Mouse (Mus musculus) erythroblast, adult 5-6 weeks (primary cell): ENCODE data around the gene Socs3. TPM values are rescaled to one million over a fixed set of nuclear protein-coding genes. Genes with fewer than 3 reads are reported as not detected.

Experiments
- ATAC-seq: replicated peaks from 2 replicates; pipeline ENCODE4 v1.8.0; 2016; ENCODE audit warnings: moderate number of reproducible peaks, mild to moderate bottlenecking, moderate TSS enrichment, inconsistent platforms; ENCODE audit not compliant: poor library complexity, low FRiP score, severe bottlenecking
- total RNA-seq, 2 experiments: library from RNA; stranded (forward) in 1 of 2; stranded (reverse) in 1 of 2; fragments of 150-400 nt in 1 of 2; fragments of 200-764, 138-1000 nt in 1 of 2; gene quantifications; 2 replicates each; pipeline versions ENCODE4 v1.2.3 to v1.2.4; 2015 to 2017; ENCODE audit warnings: low replicate concordance in 2 of 2

Gene Socs3
- total RNA-seq, 2 experiments from 2014 or later = 0.19 to 1.3 TPM

DNA sequence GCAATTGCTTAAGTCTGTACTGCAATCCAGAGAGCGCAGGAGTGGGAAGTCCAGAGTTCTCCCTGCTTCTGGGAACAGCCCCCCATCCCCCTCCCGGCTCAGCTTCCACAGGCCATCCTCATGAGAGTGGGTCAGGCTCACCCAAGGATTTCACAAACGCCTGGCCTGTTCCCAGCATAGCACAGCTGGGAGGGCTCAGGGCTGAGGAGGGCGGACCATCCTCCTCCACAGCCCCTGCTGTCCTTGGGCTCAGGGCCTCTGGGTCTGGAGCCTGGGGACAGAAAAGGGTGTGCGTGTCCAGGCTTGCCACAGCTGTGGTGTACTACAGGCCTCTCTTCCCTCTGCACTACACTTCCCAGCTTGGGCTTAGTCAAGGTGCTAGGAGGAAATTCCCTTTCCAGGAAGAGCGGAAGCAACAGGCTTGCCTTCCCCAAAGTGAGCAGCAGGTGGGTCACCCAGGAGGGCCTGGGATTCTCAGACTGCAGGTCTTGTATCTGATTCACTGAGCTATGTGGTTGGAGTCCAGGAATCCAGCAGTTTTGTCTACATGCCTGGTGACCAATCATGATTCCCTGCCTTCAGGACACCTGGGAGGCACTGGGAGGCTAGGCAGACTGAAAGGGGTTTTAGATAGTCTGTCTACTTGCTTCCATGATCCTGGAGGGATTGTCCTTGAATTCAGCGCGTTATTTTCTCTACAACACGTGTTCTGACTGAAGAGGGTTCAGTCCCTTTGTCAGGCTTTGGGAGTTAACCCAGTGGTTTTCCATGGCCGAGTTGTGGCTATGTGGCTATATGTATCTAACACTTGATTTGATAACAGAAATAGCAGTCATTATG is 7.4 kb downstream of the Socs3 start:
- no peak for ATAC-seq

DNA sequence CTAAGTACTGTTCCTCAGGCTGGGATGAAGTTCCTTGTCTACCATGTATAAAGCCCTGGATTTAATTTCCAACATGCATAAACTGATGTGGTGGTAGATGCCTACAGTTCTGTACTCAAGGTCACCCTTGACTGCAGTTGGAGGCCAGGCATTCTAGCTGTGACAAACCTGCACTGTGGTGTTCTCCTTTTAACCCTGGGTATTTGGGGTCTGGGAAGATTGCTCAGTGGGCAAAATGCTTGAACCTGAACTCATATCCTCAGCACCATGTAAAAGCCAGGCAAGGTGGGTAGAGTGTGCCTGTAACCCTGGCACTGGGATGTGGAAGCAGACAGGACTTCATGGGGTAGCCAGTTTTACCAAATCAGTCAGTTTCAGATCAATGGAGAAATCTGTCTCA is 9.2 kb downstream of the Socs3 start:
- no peak for ATAC-seq

DNA sequence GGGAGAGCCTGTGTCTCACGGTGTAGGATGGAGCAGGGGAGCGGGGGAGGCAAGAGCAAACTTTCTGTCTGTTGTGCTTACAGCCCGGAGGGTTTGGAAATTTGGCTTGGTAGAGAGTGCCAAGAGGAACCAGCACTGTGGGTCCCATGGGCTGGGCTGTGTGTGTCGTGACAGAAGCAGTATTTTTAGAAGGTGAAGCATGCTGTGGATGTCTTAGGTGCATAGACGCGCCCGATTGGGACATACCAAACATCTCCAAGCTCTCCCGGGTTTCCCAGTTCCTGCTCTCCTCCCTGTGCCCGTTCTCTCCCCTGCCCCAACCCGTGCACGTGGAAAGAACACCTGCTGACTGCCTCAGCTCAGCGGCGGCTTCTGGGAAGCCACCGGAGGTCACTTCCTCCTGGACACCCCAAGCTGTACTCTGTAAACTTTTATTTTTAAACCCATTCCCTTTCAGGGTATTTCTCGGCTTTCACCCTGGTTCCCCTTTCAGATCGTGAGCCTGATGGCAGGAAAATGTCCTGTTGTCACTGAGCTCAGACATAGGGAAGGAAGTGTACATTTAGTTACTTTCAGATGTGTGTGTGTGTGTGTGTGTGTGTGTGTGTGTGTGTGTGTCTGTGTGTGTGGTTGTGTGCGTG is 10.0 kb downstream of the Socs3 start:
- ATAC-seq = no peak

DNA sequence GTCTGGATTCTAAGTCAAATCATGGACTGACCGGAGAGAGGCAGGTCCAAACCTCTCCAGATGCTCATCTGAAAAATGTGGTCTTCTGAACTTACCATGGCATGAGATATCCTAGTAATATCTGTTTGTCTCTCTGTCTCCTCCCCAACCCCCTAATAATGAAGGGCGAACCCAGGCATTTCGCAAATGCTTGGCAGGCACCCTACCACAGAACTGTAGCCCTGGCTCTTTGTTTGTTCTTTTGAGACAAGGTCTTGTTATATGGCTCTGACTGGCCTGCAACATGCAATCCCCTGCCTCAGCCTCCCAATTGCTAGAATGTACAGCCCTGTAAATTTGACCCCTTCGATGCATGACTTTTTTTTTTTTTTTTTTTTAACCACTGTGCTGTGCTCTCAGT is 10.7 kb downstream of the Socs3 start:
- ATAC-seq = no peak

DNA sequence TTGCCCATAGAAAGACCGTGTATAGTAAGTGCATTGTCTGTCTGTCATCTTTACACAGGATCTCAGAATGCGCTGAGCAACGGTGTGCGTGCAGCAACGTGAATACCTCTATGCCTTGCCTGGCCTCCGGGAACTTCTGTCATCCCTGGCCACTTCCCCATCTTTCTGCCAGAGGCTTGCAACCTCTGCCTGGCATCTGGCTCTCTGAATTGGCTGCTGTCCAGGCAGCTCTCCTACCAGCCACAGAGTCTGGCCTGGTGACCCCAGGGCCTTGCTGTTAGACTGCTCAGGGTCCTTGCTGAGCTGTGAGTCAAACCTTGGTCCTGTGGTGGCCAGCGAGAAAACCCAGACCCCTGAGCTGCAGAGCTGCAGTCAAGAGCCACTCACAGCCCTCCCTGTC is 11.7 kb downstream of the Socs3 start:
- ATAC-seq = no peak

DNA sequence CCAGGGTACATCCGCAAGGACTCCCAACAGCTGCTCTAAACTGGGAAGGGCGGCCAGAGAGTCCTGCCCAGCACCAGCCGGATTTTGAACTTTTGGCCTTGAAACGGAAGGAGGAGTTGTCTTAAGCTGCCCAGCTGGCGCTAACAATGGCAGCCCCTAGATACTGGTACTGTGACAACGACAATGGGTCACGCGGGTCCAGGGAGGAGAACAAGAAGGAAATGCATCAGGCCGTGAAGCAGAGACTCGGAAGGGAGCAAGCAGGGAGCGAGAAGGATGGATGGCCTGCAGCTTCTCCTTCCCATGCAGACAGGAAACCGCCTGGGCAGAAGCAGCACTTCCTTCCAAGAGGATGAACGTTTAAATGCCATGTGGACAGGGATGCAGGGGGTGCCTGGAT is 14.2 kb downstream of the Socs3 start:
- no peak for ATAC-seq

DNA sequence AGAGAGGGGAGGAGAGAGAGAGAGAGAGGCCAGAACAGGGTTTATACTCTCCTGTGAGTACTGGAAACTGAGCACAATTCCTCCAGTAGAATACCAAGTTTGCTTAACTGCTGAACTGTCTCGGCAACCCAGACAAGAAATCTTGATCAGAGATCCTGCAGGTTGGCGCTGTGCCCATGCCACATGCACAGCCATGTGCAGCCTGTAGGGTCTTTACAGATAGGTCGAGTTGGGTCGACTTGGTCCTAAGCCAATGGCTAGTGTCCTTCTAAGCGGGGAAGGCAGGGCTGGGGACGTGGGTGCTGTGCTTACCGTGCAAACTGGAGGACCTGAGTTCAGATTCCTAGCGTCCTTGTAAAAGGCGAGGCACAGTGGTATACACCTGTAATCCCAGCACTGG is 15.0 kb downstream of the Socs3 start:
- no peak for ATAC-seq

DNA sequence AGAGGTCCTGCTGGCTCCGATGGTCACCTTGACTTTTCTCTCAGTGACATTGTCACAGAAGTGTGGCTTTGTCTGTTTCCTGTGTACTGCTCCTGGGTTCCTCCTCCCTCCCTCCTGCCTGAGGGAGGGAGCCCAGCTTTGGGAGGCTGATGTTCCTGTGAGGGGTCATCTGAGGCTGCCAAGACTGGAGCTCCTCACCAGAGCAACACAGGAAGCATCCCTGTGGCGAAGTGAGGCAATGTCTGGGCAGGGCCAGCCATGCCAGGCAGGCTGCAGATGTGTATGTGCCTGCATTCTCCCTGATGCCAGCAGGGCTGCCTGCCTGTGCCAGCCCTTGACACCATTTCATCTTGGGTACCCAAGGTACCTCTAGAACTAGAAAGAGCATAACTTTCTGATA is 15.8 kb downstream of the Socs3 start:
- ATAC-seq = no peak

DNA sequence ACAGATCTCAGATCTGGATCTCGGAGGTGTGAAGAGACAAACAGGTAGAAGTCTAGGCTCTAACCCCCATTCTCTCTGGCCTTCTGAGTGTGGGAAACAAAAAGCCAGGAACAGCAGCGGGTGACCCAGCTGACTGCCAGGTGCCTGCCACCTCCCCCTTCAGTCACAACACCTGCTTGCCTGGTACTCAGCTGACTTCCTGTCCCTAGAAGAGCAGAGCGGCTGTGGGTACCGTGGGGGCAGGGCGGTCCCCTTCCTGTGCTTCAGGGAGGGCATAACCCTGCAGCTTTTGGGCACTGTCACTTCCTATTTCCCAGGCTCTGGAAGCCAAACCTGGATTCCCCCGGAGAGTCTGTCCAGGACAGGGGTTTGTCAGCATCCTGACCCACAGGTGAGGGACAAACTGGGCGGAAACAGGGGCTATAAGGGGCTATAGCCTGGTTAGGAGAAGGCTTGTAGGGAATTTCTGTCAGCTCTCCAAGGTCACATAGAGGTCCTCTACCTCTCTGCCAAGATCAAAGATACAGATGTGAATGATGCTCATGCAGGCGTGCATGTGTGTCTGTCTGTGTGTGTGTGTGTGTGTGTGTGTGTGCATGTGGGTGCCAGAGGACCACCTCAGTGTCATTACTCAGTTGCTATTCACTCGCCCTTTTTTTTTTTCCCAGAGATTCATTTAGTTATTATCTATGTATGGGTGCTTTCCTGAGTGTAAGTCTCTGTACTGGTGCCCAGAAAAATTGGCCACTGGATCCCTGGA is 17.5 kb downstream of the Socs3 start:
- no peak for ATAC-seq

DNA sequence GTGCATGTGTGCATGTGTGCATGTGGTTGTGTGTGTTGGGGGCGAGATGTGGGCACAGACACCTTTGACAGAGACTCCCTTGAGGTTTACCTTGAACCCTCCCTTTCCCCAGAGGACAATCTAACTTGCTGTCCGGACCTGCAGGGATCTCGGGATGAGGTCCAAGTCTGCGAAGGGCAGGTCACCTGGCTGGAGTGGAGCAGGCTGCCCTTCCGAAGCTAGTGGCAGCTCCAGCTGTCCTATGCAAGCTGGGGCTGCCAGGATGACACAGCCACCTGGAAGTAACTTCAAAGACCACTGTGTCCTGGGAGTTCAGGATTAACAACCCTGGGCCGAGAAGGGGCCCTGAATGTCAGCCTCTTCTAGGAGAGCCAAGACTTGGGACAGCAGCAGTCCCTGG is 18.5 kb downstream of the Socs3 start:
- ATAC-seq = no peak

DNA sequence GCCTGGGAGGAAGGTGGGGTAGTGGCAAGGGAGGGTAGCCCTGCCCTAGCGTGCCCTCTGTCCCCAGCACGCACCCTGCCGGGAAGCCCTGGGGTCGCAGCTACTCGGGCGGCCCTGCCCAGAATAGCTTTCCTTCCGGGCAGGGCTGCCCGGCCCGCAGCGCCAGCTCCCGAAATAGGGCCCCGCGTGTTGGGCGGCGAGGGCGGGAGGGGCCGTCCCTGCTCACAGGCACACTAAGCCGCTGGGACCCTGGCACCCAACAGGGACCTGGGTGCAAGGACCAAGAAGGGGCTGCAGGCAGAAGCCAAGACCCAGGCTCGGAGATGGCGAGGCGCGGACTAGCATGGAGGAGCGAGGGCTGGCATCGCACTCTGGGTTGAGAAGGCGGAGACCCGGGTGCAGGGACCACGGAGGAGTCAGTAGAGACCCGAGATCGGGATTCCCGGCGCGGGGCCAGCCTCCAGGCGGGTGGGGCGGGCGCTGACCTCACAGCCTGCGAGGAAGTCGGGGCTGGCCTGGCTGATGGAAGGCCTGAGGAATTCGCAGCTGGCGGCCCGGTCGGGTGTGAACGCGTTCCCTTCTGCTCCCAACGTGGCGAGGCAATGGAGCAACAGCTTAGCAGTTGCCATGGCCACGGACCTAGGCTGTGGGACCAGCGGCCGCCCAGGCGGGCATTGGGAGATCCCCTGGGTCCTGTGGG is 20.3 kb downstream of the Socs3 start:
- ATAC-seq = no peak

DNA sequence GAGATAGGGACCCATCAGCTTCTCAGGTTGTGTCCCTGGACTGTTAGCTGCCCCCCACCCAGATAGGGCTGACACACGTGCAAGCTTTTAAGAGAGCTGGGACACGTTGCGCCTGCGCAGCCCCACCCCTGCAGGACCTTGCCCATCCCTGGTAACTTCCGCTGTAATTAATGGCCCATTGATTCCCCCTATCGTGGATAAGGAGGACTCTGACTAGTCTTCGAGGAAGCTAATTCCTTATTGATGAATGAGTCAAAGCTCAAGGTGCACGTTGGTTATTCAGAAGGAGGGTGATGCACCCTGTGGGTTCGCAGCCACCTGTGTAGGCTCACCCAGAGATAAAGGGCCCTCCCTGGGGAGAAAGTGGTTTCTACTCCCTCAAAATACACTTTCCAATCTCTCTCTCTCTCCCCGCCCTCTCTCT is 22.8 kb downstream of the Socs3 start:
- ATAC-seq = no peak; the same call in 1 of the 2 replicates

DNA sequence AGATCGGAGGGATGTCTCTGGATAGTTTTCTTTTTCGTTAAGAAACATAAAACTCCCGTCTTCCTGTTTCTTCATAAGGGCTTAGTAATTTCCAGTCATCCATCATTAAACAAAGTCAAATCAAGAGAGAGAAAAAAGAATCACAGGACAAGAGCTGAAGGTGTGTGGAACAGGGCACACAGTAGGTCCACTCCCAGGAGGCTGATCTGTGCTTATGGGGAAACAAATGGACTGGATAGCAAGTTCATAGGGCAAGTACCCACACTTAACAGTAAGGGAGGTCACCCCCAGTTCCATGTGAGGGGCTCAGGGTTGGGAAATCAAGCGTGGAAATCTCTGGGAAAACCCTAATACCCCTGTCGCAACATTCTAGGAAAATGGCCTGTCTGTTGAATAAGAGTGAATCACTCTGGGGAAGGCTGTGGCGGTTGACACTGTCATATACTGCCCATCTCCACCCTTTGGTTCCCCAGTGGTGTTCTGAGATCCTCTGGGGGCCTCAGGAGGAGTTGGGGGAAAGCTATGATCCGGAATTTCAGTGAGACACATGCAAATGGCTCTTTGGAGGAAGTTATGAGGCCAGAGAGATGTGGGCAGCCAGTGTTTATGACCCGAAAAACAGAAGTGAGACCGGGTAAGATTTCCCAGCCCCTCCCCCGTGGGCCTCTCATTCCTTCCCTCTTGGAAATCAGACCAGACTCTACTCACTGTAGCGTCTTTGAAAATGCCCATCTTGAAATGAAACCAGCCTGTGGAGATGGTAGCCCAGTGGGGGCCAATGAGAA is 23.5 kb downstream of the Socs3 start:
- no peak for ATAC-seq

DNA sequence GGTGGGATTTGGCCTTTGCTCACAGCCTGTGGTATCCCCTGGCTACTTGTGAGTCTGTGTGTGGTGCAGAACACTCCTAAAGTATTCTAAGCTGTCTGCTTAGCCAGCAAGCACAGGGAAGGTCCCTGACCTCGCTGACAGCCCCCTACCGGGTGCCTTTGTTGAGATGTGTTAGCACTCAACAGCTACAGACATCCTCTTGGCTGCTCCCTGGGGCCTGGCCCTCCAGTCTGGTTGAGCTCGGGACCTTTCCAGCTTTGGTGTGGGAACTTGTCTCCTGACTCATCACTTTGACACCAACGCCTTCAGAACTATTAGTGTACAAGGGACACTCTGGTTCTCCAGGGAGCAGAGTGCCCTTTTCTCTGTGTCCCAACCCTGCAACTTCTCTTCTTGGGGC is 28.0 kb downstream of the Socs3 start:
- no peak for ATAC-seq

DNA sequence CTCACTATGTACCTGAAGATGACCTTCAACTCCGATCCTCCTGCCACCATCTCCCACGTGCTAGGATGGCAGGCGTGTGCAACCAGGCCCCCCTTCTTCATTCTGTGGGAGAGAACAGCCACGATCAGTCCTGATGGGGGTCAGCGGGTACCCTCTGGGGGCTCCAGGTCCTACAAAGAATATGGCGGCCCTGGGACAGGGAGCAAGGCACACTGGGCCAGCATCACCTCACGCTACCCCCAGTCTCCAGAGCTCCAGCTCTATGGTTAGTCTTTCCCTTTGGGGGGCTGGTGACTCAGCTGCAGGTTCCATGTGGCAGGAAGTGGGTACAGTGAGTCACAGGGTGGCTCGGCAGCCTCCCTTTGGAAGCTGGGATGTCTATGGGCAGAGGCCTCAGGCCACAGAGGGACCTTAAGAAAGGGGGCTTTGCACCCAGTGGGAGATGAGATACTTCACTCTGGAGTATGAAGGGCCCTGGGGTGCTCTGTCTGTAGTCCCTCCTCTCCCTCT is 28.5 kb downstream of the Socs3 start:
- ATAC-seq = no peak

DNA sequence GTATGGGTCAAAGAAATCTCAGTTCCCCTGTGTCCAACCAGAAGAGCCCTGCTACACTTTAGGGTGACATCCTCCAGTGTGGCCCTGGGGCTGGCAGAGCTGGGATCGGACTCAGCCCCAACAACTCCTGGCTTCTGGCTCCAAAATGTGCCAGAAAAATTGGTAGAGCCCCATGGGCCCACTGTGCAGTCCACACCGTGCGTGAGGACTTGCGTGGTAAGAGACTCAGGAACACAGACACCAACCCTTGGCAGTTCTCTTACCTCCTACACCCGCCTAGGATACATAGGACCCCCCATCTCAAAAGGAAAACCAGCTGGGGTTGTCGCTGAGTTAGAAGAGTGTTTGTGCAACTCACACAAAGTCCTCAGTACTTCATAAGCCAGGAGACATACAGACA is 29.0 kb downstream of the Socs3 start:
- no peak for ATAC-seq

DNA sequence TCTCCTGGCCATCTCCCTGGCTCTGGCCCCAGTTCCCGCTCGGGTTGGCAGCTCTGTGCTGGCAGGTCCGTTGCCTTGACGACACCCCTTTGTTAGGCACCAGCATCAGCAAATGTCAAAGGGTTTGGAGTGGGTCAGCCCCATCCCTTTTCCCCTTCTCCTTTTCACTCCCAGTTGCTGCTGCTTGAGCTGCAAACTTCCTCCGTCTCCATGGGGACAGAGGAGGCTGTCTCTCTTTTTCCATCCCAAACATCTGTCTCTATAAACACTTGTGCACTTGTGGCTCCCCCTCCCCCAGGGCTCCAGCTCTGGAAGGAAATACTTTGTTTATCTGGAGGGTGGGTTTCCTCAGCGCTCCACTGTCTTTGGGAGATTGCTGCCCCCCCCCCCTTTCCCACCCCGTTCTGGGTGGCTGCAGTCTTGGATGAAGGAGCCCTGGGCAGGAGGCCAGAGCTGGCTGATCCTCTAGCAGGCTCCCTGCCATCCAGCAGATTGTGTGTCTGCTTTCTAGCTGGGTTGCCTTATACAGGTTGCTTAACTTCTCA is 30.0 kb downstream of the Socs3 start:
- no peak for ATAC-seq

DNA sequence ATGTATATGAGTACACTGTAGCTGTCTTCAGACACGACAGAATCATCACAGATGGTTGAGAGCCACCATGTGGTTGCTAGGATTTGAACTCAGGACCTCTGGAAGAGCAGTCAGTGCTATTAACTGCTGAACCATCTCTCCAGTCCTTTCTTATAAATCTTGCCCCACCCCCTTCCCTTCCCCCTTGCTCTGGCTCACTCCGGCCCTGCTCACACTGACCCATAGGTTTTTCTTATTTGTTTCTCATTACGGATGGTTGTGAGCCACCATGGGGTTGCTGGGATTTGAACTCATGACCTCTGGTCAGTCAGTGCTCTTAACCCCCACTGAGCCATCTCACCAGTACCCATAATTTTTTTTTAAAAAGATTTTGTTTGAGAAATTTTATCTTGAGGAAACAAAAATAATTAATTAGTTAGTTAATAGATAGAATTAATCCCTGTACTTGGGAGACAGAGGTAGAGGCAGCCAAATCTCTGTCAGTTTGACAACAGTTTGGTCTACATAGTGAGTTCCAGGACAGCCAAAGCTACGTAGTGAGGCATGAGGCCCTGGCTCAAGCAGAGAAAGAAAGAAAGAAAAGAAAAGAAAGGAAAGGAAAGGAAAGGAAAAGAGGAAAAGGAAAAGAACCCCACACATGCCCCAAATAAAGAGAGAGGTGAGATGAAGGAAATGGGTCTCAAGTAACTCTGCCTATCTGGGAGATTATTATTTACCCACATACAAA is 30.7 kb downstream of the Socs3 start:
- no peak for ATAC-seq
